Mouse (Mus musculus) spleen, adult 2 months (tissue): ENCODE measurements at regions not wholly inside any gene's neighbourhood (a gene's known extent, or its start where the extent isn't known, plus 50 kb on each side); places are given as distances from the start of the nearest gene placed in this dataset.

Source experiments
- CTCF ChIP-seq: fragments of 200-500 bp; IDR thresholded peaks from 2 replicates; pipeline ENCODE4 v1.5.1; 2011; ENCODE audit warnings: mild to moderate bottlenecking, inconsistent platforms; ENCODE audit not compliant: insufficient read depth, insufficient read length, insufficient replicate concordance; ENCODE audit errors: extremely low read depth
- POLR2A ChIP-seq: fragments of 200-500 bp; IDR thresholded peaks from 2 replicates; pipeline ENCODE4 v1.6.1; 2011; ENCODE audit warnings: low read depth, low read length, inconsistent platforms

DNA sequence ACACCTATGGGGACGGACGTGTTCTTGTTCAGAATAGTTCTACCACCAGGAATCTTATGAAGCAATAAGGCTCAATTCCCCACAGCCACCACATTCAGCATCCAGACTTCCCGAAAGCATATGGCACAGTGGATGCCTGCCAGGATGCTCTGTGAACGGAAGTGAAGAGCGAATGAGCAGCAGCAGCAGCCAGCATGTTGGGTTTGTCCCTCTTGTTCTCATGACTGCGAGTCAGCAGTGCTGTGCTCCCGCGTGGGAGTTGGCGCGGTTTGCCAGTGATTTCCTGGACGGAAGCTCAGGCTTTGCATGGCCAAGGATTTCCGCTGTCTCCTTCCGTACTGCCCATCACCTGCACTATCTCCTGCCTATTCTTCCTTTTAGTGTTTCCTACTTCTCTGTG lies 471.8 kb upstream of the Kif2a start:
- TF ChIP-seq CTCF = no peak
- TF ChIP-seq POLR2A = no peak
